Mouse (Mus musculus): ENCODE results near the gene Lmntd2.

Gene Lmntd2

DNA sequence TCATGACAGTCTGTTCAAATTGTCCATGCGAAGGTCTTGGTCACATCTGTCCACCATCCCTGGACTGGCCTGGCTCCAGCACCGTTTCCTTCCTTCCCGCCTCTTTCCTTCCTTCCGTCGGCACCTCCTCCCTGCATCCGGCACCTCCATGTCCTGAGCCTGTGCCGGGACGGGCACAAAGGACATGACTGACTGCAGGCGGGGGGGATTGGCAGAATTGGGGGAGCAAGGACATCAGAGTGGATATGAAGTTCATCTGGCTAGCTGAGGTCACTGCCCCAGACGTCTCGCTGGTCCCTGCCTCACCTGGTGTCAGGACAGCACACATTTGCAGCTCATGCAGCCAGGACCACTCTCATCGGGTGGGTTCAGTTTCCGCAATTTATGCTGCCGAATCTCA lies 22.8 kb downstream of the Lmntd2 start:
- DNase-seq (ENCODE audit: low spot score in 2 of 2), result no peak

DNA sequence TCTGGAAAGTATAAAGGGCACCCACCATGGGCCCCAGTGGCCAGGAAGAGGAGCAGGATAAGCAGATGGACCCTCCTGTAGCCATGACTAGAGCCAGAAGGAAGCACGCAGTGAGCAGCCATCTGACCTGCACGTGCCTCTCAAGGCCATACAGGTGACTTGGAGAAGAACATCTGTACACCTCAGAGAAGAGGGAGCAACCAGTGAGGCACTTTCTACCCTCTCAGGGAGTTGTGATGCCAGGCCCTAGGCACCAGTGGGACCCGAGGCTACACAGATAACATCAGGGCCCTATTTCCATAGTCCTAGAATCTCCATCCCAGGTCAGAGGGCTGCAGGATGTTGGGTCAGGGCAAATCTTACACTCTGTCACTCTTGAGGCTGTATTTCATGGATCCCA lies 23.7 kb downstream of the Lmntd2 start:
- no peak for DNase-seq (ENCODE audit: low spot score in 2 of 2)

DNA sequence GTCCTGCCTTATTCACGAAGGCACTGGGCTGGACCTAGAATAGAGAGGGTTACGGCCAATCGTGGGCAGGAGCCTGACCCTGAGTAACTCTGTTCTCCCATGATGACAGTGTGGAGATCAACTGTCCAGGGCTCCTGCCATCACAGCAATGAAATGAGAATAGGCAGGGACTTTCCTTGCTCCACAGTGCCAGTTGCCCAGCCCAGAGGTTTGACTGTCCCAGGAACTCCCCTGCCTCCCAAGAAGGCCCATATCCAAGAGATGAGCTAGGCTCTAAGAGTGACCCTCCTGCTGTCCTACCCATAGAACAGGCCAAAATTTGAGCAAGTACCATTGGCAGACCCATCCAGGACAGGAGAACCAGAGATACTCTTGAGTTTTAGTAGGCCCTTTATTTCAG lies 25.1 kb downstream of the Lmntd2 start:
- DNase-seq (ENCODE audit: low spot score in 2 of 2), result no peak

DNA sequence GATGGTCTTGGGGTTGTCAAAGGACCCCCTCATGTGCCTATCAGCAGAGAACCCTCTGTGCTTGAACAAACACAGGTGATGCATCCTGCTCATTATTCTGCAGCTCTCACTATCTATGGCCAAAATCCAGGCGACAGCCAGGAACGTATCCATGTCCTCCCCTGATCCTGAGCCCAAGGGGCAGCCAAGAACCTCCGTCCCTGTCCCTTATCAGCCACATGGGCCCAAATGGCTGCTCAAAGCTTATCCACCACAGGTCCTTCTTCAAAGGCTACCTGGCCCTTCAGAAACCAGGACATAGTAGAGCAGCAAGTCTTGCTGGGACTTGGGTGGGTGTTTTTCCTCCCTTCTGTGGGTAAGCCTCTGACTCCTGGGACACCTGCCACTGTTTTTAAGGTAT lies 25.7 kb downstream of the Lmntd2 start:
- DNase-seq (ENCODE audit: low spot score in 2 of 2), result no peak

DNA sequence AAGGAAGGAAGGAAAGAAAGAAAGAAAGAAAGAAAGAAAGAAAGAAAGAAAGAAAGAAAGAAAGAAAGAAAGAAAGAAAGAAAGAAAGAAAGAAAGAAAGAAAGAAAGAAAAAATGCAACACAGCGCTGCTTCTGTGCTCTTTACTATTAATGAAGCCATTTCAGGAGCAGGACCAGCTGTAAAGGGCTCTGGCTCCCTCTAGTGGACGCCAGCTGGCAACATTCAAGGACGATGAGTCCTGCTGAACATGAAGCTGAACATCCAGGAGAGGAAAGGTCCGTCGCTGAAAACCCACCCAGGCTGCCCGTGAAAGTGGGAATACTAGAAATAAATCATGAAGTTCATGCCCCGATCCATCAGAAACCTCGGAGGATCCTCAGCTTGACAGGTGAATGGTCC lies 37.7 kb downstream of the Lmntd2 start:
- peak; percentile 73 to 85 for DNase-seq (ENCODE audit: low spot score in 2 of 2)

GRCm38 (mm10) chr7:141175068-141175467 lies 38.8 kb downstream of the Lmntd2 start:
- DNase-seq (ENCODE audit: low spot score in 2 of 2), result no peak

- no peak for DNase-seq (ENCODE audit: low spot score in 2 of 2)
Measured at GRCm38 (mm10) chr7:141173323-141173850, 40.5 kb downstream of the Lmntd2 start.

- peak; percentile 86 to 88 for DNase-seq (ENCODE audit: low spot score in 2 of 2)
Measured at GRCm38 (mm10) chr7:141172116-141173006, 41.5 kb downstream of the Lmntd2 start, which contains the start of gene Rnh1. Rnh1 (minus strand) TSS chr7:141172857.

DNA sequence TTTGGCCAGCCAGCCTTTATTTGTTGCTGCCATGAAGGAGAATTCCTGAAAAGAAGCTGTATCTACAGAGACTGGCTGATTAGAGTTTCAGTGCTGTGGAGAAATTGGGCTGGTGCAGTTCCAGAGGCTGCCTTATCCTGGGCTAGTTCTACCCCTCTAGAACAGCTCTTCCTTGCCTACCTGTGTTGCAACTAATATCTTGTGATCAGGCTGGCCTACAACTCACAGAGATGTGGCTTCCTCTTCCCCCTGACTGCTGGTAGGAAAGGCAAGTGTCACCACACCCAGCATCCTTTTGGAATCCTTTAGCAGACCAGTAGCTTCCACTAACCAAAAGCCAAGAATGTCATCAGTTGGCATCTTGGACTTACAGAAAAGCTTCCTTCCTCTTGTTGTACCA lies 44.0 kb downstream of the Lmntd2 start:
- no peak for DNase-seq (ENCODE audit: low spot score in 2 of 2)

DNA sequence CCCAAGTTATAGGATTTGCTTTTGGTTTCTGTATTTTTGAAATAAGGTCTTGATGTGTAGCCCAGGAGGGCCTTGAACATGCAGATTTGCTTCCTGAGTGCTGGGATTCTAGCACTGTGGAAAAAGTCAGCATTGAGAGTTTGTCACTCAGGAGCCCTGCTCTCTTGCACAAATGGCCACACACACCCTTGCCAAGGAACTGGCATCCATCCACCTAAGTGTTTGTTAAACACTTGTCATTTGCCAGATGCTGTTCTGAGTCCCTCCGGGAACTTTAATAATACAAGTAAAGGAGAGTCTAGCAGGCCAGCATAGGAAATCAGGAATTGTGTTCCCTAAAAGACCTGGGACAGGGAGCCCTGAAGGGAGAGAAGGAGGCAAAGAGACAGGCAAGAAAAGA lies 44.6 kb downstream of the Lmntd2 start:
- no peak for DNase-seq (ENCODE audit: low spot score in 2 of 2)

DNA sequence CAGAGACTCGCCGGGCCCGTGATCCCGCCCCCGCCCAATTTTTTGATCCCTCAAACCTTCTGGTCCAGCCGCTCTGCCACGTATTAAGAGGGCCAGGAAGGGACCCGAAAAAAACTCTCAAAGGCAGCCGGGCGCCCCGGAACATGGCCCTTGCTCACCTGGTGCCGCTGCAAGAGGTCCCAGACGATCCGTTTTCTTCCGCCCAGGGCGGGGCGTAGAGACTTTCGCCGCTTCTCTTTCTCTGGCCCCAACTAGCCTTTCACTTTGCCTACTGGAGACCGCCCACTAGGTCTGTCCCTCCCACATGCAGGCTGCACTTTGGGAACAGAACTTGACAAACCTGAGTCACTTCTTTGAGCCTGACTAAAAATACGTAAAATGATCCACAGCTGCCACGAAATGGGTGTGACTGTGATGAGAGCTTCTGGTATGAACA lies 45.3 kb downstream of the Lmntd2 start:
- DNase-seq (ENCODE audit: low spot score in 2 of 2), result peak; percentile 67 to 71

GRCm38 (mm10) chr7:141167901-141168517 lies 45.9 kb downstream of the Lmntd2 start:
- DNase-seq (ENCODE audit: low spot score in 2 of 2), result peak in 1 of 2 experiments; percentile 63

GRCm38 (mm10) chr7:141164850-141165249 lies 49.0 kb downstream of the Lmntd2 start:
- peak in 1 of 2 experiments; percentile 34 for DNase-seq (ENCODE audit: low spot score in 2 of 2)

DNA sequence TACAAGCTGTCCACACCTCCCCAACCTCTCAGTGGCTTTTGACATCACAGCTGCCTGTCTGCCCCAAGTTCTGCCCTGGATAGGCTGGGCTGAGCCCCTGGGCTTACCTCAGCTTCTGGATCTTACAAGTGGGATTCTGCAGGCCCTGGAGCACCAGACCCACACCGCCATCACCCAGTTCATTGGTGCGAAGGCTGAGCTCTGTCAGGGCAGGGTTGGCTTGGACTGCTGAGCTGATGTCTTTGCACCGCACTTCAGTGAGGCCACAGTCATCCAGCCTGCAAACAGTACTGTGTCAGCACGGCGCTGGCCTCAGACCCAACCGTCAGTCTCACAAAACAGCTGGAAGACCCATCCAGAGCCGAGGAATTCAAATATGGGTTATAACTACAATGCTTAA lies 49.5 kb downstream of the Lmntd2 start:
- DNase-seq (ENCODE audit: low spot score in 2 of 2), result no peak
